Mouse (Mus musculus) forebrain, embryonic 11.5 days (tissue): ENCODE data around the gene Nrxn3. TPM values are rescaled to one million over a fixed set of nuclear protein-coding genes. Genes with fewer than 3 reads are reported as not detected.

Experiments used
- ATAC-seq: fragments of 200-750 bp; cut with Nextera tagmentation; replicated peaks from 2 replicates; pipeline ENCODE4 v1.8.0; 2017; ENCODE audit warnings: moderate TSS enrichment; ENCODE audit not compliant: low FRiP score
- DNase-seq: peaks from one replicate; pipeline ENCODE4 v3.0.0-alpha.2; 2017; ENCODE audit warnings: low spot score
- H3K27ac ChIP-seq: fragments of 300-500 bp; sonication (generic); 2 replicates; pipeline ENCODE4 v1.5.1; 2014; ENCODE audit warnings: low read depth, low read length
- H3K27me3 ChIP-seq: fragments of 300-500 bp; sonication (generic); 2 replicates; pipeline ENCODE4 v1.6.1; 2014; ENCODE audit warnings: mild to moderate bottlenecking, low read length, mixed read lengths; ENCODE audit not compliant: control insufficient read depth, insufficient read depth
- H3K36me3 ChIP-seq: fragments of 300-500 bp; sonication (generic); 2 replicates; pipeline ENCODE4 v1.6.1; 2014; ENCODE audit warnings: mild to moderate bottlenecking, low read length, moderate library complexity, mixed read lengths; ENCODE audit not compliant: control insufficient read depth, insufficient read depth
- H3K4me1 ChIP-seq: fragments of 300-500 bp; sonication (generic); replicated peaks from 2 replicates; pipeline ENCODE4 v1.6.1; 2014; ENCODE audit warnings: low read length, mixed read lengths; ENCODE audit not compliant: control insufficient read depth, insufficient read depth
- H3K4me2 ChIP-seq: fragments of 300-500 bp; sonication (generic); 2 replicates; pipeline ENCODE4 v1.6.1; 2014; ENCODE audit warnings: low read depth, mild to moderate bottlenecking, low read length, moderate library complexity, mixed read lengths; ENCODE audit not compliant: severe bottlenecking
- H3K4me3 ChIP-seq: fragments of 300-500 bp; sonication (generic); 2 replicates; pipeline ENCODE4 v1.5.1; 2014; ENCODE audit warnings: low read depth, low read length
- H3K9ac ChIP-seq: fragments of 300-500 bp; sonication (generic); 2 replicates; pipeline ENCODE4 v1.6.1; 2014; ENCODE audit warnings: low read length
- H3K9me3 ChIP-seq: fragments of 300-500 bp; sonication (generic); 2 replicates; pipeline ENCODE4 v1.6.1; 2016; ENCODE audit warnings: low read length, mixed read lengths; ENCODE audit not compliant: control insufficient read depth
- WGBS: fragments of 180-500 bp; shearing (Covaris S2); extraction: QIAGEN DNeasy Blood & Tissue Kit; methylation state at CpG from one replicate; pipeline ENCODE4 v1.1.7; 2014; 5-methylcytosine and 5-hydroxymethylcytosine counted together
- polyA plus RNA-seq: library from polyadenylated mRNA; unstranded; fragments of >200 nt; fragmentation: Nextera tagmentation; extraction: Ambion mirVana; gene quantifications from 2 replicates; pipeline ENCODE4 v1.2.1, GENCODE M21; 2014

Nrxn3 gene
- polyA plus RNA-seq, 1 experiment from 2014 or later: 38.4 TPM

- H3K27ac ChIP-seq: no peak overlapping the region
- DNase-seq: no peak
- H3K4me2 ChIP-seq: peak overlapping the region; percentile 5; the same call in 1 of the 2 replicates
- 79% methylated on average over 6 of the region's 6 CpGs for WGBS
- no peak for ATAC-seq
- no peaks in the 10 kb centered on the region for H3K36me3 ChIP-seq
- H3K4me3 ChIP-seq: no peak overlapping the region
- H3K9me3 ChIP-seq: no peaks in the 10 kb centered on the region
- H3K27me3 ChIP-seq: no peaks in the 10 kb centered on the region
- no peaks in the 10 kb centered on the region; the same call in 1 of the 2 replicates for H3K4me1 ChIP-seq
- no peak overlapping the region for H3K9ac ChIP-seq
Observed at GRCm38 (mm10) chr12:88726755-88727154, 4.1 kb downstream of the Nrxn3 start.

DNA sequence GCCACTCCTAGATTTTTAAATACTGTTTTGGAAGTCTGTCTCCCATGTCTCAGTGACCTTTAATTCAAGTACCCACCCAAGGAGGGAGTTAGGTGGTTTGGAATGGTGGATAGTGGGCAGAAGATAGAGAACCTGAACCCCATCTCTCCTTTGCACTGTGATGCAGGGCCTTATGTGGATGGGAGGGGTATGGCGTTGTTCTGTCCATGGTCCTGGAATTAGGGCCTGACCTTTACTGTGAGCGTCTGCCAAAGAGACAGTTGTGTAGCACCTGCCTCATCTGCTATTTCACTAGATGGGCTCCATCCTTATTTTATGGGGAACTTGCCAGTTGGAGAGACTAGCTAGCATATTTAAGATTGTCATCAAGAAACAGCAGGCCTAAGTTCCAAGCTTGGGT, 8.0 kb downstream of the Nrxn3 start:
- ATAC-seq (no peak), DNase-seq (no peak)
- Histone ChIP-seq H3K27ac (no peak overlapping the region), H3K4me2 (no peak overlapping the region), H3K4me1 (no peaks in the 10 kb centered on the region; the same call in 1 of the 2 replicates), H3K27me3 (no peaks in the 10 kb centered on the region), H3K4me3 (no peak overlapping the region), H3K36me3 (no peaks in the 10 kb centered on the region), H3K9ac (no peak overlapping the region), H3K9me3 (no peaks in the 10 kb centered on the region)
- 68% methylated on average over 2 of the region's 2 CpGs for WGBS

DNA sequence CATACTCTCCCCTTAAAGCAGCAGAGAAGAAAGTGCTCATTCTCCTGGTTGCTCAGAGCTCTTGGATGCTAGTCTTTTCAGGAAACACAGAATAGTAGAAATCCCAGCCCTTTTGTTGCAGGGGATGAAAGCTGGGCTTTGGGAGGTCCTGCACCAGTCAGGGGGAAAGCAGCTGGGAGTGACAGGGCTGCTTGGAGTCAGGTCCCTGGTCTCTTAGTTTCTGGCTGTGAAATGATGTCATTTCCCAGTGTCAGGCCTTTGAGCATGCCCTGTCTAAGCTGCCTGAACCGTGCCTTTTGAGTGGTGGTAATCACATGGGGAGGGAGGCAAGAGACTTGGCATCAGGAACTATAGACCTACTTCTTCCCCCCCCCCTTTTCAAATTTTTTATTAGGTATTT, 12.4 kb downstream of the Nrxn3 start:
- no peaks in the 10 kb centered on the region for H3K27me3 ChIP-seq
- H3K4me2 ChIP-seq: no peak overlapping the region
- no peaks in the 10 kb centered on the region; the same call in 1 of the 2 replicates for H3K4me1 ChIP-seq
- no peak overlapping the region for H3K9ac ChIP-seq
- H3K36me3 ChIP-seq: no peaks in the 10 kb centered on the region
- 0 out of 2 replicates have a peak, but pooled peaks have one; percentile 33 for ATAC-seq
- H3K27ac ChIP-seq: no peak overlapping the region
- H3K4me3 ChIP-seq: no peak overlapping the region
- 14% methylated on average over 1 of the region's 1 CpGs for WGBS
- DNase-seq: no peak
- H3K9me3 ChIP-seq: no peaks in the 10 kb centered on the region

DNA sequence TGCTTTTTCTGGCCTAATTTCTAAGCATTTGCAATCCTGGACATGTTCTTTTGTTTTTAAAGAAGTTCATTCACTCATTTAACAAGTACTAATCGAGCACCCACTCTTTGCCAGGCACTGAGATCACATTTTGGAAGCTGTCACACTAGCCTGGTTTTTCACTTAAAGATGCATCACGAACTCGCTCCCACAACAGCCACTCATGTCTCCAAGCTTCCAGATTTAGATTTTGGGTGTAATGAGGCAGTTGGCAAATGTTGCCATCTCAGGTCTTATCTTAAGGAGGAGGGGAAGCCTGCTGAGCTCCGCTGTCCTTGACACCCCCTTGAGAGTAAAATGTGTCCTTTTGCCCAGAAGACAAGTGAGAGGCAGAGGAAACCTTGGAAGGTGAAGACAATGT, 14.4 kb downstream of the Nrxn3 start:
- H3K4me1 ChIP-seq: no peaks in the 10 kb centered on the region; the same call in 1 of the 2 replicates
- ATAC-seq (no peak), DNase-seq (no peak)
- no peaks in the 10 kb centered on the region for H3K36me3 ChIP-seq
- H3K9ac ChIP-seq: no peak overlapping the region
- no peak overlapping the region for H3K4me2 ChIP-seq
- H3K4me3 ChIP-seq: no peak overlapping the region
- H3K9me3 ChIP-seq: no peaks in the 10 kb centered on the region
- no peak overlapping the region for H3K27ac ChIP-seq
- WGBS: 92% methylated on average over 4 of the region's 4 CpGs
- H3K27me3 ChIP-seq: no peaks in the 10 kb centered on the region

- no peak overlapping the region for H3K9ac ChIP-seq
- WGBS: 73% methylated on average over 4 of the region's 4 CpGs
- no peak overlapping the region for H3K4me2 ChIP-seq
- DNase-seq (no peak), ATAC-seq (no peak)
- H3K27me3 ChIP-seq: no peaks in the 10 kb centered on the region
- H3K4me1 ChIP-seq: no peaks in the 10 kb centered on the region; the same call in 1 of the 2 replicates
- H3K36me3 ChIP-seq: no peaks in the 10 kb centered on the region
- H3K9me3 ChIP-seq: no peaks in the 10 kb centered on the region
- no peak overlapping the region for H3K27ac ChIP-seq
- H3K4me3 ChIP-seq: no peak overlapping the region
Observed at GRCm38 (mm10) chr12:88738616-88739015, 15.9 kb downstream of the Nrxn3 start.

- Histone ChIP-seq H3K4me2 (no peak overlapping the region), H3K4me3 (no peak overlapping the region), H3K27ac (no peak overlapping the region), H3K4me1 (no peaks in the 10 kb centered on the region), H3K27me3 (no peaks in the 10 kb centered on the region), H3K36me3 (no peaks in the 10 kb centered on the region), H3K9ac (no peak overlapping the region), H3K9me3 (no peaks in the 10 kb centered on the region)
- 86% methylated on average over 5 of the region's 5 CpGs for whole genome bisulfite sequencing
- ATAC-seq (no peak), DNase-seq (no peak)
Observed at GRCm38 (mm10) chr12:88746788-88747187, 24.1 kb downstream of the Nrxn3 start.

GRCm38 (mm10) chr12:88764791-88765190, 42.1 kb downstream of the Nrxn3 start:
- Histone ChIP-seq H3K9me3 (no peaks in the 10 kb centered on the region), H3K4me3 (no peak overlapping the region), H3K4me2 (no peak overlapping the region), H3K27ac (no peak overlapping the region), H3K9ac (no peak overlapping the region), H3K27me3 (no peaks in the 10 kb centered on the region), H3K4me1 (no peaks in the 10 kb centered on the region), H3K36me3 (no peaks in the 10 kb centered on the region)
- ATAC-seq (no peak), DNase-seq (no peak)
- WGBS: 64% methylated on average over 2 of the region's 2 CpGs

DNA sequence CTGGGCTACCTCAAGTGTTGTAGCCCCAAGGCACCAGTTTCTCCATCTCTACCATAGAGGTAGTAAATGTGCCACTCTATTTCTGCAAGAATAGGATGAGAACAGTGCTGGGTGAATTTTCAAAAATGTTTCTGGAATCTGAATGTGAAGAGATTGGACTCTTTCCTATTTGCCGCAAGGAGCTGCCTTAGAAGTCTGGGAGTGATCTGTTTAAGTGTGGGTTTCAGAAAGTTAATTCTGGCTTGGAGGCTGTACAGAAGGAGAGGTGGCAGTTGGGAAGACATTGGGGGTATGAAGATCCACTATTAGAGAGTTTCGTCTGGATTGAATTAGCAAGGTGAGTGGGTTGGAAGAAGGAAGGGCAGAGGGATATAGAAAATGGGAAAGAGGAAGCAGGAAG, 52.0 kb downstream of the Nrxn3 start:
- H3K9ac ChIP-seq: no peak overlapping the region
- no peaks in the 10 kb centered on the region for H3K36me3 ChIP-seq
- ATAC-seq: no peak
- no peak overlapping the region for H3K4me2 ChIP-seq
- no peaks in the 10 kb centered on the region for H3K27me3 ChIP-seq
- no peaks in the 10 kb centered on the region for H3K9me3 ChIP-seq
- H3K27ac ChIP-seq: no peak overlapping the region
- WGBS: 88% methylated on average over 2 of the region's 2 CpGs
- no peaks in the 10 kb centered on the region for H3K4me1 ChIP-seq
- DNase-seq: no peak
- H3K4me3 ChIP-seq: no peak overlapping the region

DNA sequence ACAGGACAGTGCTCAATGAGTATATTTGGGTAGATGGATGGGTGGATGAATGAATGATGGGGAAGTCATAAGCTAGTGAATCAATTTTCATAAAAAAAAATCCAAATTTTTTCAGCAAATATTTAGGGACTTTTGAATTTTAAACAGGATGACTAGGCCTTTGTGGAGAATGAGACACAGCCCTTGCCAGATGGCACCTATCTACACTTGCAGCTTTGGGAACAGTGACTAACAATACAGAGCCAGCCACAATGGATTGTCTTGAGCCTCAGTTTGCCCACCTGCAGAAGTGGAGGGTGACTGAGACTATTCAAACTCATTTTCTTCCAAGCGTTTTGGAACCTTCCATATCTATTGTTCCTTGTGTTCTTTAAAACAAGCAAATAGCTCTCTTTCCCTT, 55.4 kb downstream of the Nrxn3 start:
- ATAC-seq (no peak), DNase-seq (no peak)
- H3K27me3 ChIP-seq: no peaks in the 10 kb centered on the region
- no peaks in the 10 kb centered on the region for H3K4me1 ChIP-seq
- 81% methylated on average over 1 of the region's 1 CpGs for WGBS
- no peaks in the 10 kb centered on the region for H3K36me3 ChIP-seq
- H3K27ac ChIP-seq: no peak overlapping the region
- H3K4me3 ChIP-seq: no peak overlapping the region
- H3K9ac ChIP-seq: no peak overlapping the region
- no peak overlapping the region for H3K4me2 ChIP-seq
- no peaks in the 10 kb centered on the region for H3K9me3 ChIP-seq
